Mouse (Mus musculus) C3H10T1/2 (cell line): ENCODE measurements around the gene Gtsf1l. TPM values are rescaled to one million over a fixed set of nuclear protein-coding genes. Genes with fewer than 3 reads are reported as not detected.

Experiments used
- polyA plus RNA-seq, 2 experiments: library from polyadenylated mRNA; unstranded; fragments of >200 nt; fragmentation: generic; extraction: Trizol; gene quantifications; one replicate each; pipeline ENCODE4 v1.2.1; 2012; ENCODE audit warnings: missing spikeins in 2 of 2

Gene Gtsf1l
- polyA plus RNA-seq: not detected

DNA sequence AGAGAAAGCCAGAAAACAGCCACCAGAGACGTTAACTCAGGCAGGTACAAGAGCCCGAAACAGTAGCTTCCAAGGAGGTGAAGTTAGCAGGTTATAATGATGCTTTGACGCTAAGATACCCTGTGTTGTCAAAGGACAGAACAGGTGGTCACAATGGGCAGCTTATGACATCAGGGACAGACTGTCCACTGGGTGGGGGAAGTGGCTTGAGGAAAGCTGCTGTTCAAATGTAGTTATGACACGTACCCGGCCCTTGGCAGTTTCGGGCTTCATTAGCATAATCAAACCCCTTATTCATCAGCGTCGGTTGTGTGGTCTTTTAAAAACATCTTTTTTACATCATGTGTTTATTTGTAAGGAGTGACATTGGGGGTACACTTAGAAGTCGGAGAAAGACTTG lies at the start of gene Gtsf1l:
Gtsf1l (minus strand) TSS at position 128 of the 400 bp plus-strand sequence.

DNA sequence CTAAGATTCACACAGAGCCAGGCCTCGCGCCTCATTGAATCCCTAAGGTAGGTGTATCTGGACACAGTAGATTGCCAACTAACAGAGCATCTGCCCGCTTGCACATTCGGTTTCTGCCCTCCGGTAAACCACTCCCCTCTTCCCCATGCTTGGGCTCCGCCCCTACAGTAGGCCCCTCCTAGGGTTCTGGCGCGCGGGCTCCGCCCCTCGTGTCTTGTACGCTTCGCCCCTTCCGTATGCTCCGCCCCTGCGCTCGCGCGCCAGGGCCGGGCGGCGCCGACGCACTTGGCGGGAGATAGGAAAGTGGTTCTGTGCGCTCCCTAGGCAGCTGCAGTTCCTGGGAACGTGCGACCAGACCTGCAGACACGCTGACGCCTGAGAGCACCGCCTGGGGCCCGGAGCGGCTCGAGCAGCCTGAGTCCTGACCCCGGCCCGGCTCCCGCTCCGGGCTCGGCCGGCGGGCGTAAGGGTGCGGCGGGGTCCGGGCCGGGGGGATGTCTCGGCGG lies 33.3 kb downstream of the Gtsf1l start, which contains the start of gene Mybl2:
Mybl2 (plus strand) TSS at position 353 of the 506 bp plus-strand sequence.

Other genes starting within 250 kb of the Gtsf1l start
- gene Srsf6, start 156.3 kb downstream of the Gtsf1l start, polyA plus RNA-seq: 10 to 100 TPM; 33.9 to 78.4 TPM
- under 1 TPM in 1 of 2 experiments, not detected in 1; 0.05 TPM for gene L3mbtl1, start 144.4 kb downstream of the Gtsf1l start, polyA plus RNA-seq
- under 1 TPM in 1 of 2 experiments, not detected in 1; 0.02 TPM for gene Sgk2, start 100.5 kb downstream of the Gtsf1l start, polyA plus RNA-seq
- gene Ift52, start 70.5 kb downstream of the Gtsf1l start, polyA plus RNA-seq: 10 to 100 TPM in 1 of 2 experiments, 1 to 10 TPM in 1; 5.9 to 29.4 TPM
- 10 to 100 TPM in 1 of 2 experiments, 1 to 10 TPM in 1; 4.1 to 25.9 TPM for gene Mybl2, start 33.2 kb downstream of the Gtsf1l start, polyA plus RNA-seq
- gene Tox2, start 115.3 kb upstream of the Gtsf1l start, polyA plus RNA-seq: not detected